Mouse (Mus musculus) erythroblast, embryonic 14.5 days (primary cell): Measurements from ENCODE around the gene Cox5a.

Source experiments
- GATA1 ChIP-seq: IDR thresholded peaks from 2 replicates; pipeline ENCODE4 v1.6.1; 2012; ENCODE audit warnings: low read length, inconsistent platforms, mixed read lengths
- TAL1 ChIP-seq: IDR thresholded peaks from 3 replicates; pipeline ENCODE4 v1.6.1; 2012; ENCODE audit warnings: low read length, inconsistent platforms, mixed read lengths

DNA sequence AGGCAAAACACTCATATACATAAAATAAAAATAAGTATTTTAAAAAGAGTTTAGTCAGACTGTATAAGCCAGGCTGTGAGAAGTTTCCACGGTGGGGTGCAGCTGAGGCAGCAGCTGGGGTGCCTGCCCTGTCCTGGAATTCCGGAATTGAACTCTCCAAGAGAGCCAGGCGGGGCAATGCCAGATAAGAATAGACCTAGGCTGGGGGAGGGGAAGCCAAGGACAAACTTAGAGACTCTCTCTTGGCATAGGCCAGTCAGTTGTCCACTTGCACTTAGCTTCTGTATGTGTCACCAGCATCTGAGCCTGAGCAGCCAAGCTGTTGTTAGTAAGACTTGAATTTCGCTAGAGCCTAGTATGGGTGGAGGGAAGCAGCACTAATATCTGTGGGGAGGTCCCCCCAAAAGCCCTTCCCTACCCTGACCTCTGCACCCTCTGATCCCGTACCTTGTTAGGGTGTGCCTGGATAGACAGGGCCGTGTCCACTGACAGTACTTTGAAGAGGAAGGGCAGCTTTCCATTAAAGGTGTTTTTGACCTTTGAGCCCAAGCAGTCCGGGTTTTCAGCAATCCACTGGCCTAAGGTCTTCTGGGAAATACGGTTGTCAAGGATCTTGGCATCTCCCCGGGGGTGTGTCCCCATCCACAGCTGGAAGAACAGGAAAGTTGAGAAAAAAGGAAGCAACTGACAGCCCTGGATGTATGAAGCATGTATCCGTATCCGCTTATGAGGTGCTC lies 29.2 kb downstream of the Cox5a start:
- no peak for TF ChIP-seq TAL1
- TF ChIP-seq GATA1, result no peak
